Mouse (Mus musculus) thymus, postnatal 25 days (tissue): ENCODE measurements around the gene Aph1c.
A peak's percentile ranks its signal among the peaks of the same experiment; 100 is the strongest.
"Not testable (repeated sequence)": the region's sequence is repeated elsewhere in the genome, so short reads cannot be mapped to it uniquely, and the experiment has no call there.

Experiments
- DNase-seq: peaks from one replicate; pipeline ENCODE4 v3.0.0; 2022

Aph1c gene

GRCm38 (mm10) chr9:66834318-66835096, at the start of gene Aph1c:
Gene Aph1c (minus strand): TSS chr9:66834726.
- peak; percentile 99 for DNase-seq

- DNase-seq, result no peak
These were observed 49.0 kb upstream of the Aph1c start for GRCm38 (mm10) chr9:66883500-66883899.

- DNase-seq, result peak; percentile 52
These were observed 47.9 kb upstream of the Aph1c start for GRCm38 (mm10) chr9:66882406-66882821.

- no peak for DNase-seq
These were observed 47.3 kb upstream of the Aph1c start for GRCm38 (mm10) chr9:66881858-66882257.

- DNase-seq, result no peak
These were observed 46.2 kb upstream of the Aph1c start for GRCm38 (mm10) chr9:66880752-66881151.

GRCm38 (mm10) chr9:66879486-66879885, 45.0 kb upstream of the Aph1c start:
- no peak for DNase-seq

GRCm38 (mm10) chr9:66878899-66879298, 44.4 kb upstream of the Aph1c start:
- no peak for DNase-seq

GRCm38 (mm10) chr9:66876577-66876976, 42.1 kb upstream of the Aph1c start:
- DNase-seq, result no peak

GRCm38 (mm10) chr9:66874297-66874696, 39.8 kb upstream of the Aph1c start:
- no peak for DNase-seq

GRCm38 (mm10) chr9:66873531-66873930, 39.0 kb upstream of the Aph1c start:
- DNase-seq, result no peak

GRCm38 (mm10) chr9:66873009-66873408, 38.5 kb upstream of the Aph1c start:
- not testable (repeated sequence) for DNase-seq

GRCm38 (mm10) chr9:66872015-66872727, 37.6 kb upstream of the Aph1c start:
- no peak for DNase-seq

GRCm38 (mm10) chr9:66864708-66865107, 30.2 kb upstream of the Aph1c start:
- no peak for DNase-seq

- DNase-seq, result no peak
These were observed 28.9 kb upstream of the Aph1c start for GRCm38 (mm10) chr9:66863456-66863855.

- no peak for DNase-seq
These were observed 27.7 kb upstream of the Aph1c start for GRCm38 (mm10) chr9:66862202-66862601.

- no peak for DNase-seq
These were observed 26.7 kb upstream of the Aph1c start for GRCm38 (mm10) chr9:66861104-66861767.

- no peak for DNase-seq
These were observed 25.0 kb upstream of the Aph1c start for GRCm38 (mm10) chr9:66859523-66859922.

GRCm38 (mm10) chr9:66855865-66856264, 21.3 kb upstream of the Aph1c start:
- no peak for DNase-seq

- DNase-seq, result no peak
These were observed 18.1 kb upstream of the Aph1c start for GRCm38 (mm10) chr9:66852592-66852991.

GRCm38 (mm10) chr9:66850966-66851365, 16.4 kb upstream of the Aph1c start:
- no peak for DNase-seq

- DNase-seq, result no peak
These were observed 12.3 kb upstream of the Aph1c start for GRCm38 (mm10) chr9:66846822-66847221.

GRCm38 (mm10) chr9:66835097-66835480, 563 bp upstream of the Aph1c start:
- DNase-seq, result no peak

- DNase-seq, result no peak
These were observed 675 bp downstream of the Aph1c start for GRCm38 (mm10) chr9:66833851-66834250.
